Mouse (Mus musculus): Measurements from ENCODE around the gene Lpcat3. TPM values are rescaled to one million over a fixed set of nuclear protein-coding genes. Genes with fewer than 3 reads are reported as not detected.

Lpcat3 gene
- polyA plus RNA-seq, 1 experiment, result not detected

DNA sequence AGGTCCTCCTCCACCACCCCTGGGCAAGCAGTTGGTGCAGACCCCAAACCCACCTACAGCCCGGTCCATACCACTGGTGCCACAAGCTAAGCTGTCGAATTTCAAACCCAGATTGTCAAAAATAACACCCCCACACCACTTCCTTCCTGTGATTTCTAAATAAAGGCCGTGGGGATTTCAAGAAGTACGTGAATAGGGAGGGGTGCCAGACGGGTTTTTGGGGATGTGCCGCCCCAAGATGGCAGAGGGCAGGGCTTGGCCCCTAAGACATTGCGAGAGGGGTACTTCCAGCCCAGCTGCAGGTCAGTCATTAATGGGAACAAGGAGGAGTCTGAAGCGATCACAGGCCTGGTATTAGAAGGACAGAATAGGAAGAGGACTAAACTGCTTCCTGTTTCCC, 60.7 kb downstream of the Lpcat3 start:
- H3K4me1 ChIP-seq (ENCODE audit: control insufficient read depth, insufficient read depth, low read length), result no peaks in the 10 kb centered on the region
- no peak overlapping the region for H3K4me3 ChIP-seq (ENCODE audit: insufficient read depth, low read depth, low read length)
- H3K27ac ChIP-seq (ENCODE audit: insufficient read depth, low read depth, low read length), result no peak overlapping the region
- WGBS, result 80% methylated on average over 8 of the region's 8 CpGs
- TF ChIP-seq CTCF (IDR thresholded peaks at IDR 0.05; ENCODE audit: insufficient read depth, low read depth, low read length) (no peak), POLR2A (IDR thresholded peaks at IDR 0.05; ENCODE audit: insufficient read depth, low read depth, low read length) (no peak)

DNA sequence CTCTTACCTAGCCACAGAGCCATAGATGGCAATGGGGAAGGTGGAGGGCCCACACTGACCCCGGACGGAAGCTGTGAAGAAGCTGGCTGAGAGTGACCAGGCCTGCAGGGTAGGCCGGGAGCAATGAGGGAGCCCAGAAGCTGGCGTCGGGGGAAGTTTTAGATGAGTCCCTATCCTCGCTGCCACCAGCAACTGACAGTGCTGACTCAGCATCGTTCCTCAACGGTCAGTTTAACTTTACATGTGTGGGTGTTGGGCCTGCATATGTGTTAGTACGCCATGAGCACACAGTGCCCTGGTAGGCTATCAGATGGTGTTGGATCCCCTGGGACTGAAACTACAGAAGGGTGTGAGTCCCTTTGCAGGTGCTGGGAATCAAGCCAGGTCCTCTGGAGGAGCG, 61.6 kb downstream of the Lpcat3 start:
- Histone ChIP-seq H3K4me1 (ENCODE audit: control insufficient read depth, insufficient read depth, low read length) (no peaks in the 10 kb centered on the region), H3K4me3 (ENCODE audit: insufficient read depth, low read depth, low read length) (no peak overlapping the region), H3K27ac (ENCODE audit: insufficient read depth, low read depth, low read length) (no peak overlapping the region)
- no peak for TF ChIP-seq POLR2A (IDR thresholded peaks at IDR 0.05; ENCODE audit: insufficient read depth, low read depth, low read length)
- 90% methylated on average over 10 of the region's 10 CpGs for WGBS

DNA sequence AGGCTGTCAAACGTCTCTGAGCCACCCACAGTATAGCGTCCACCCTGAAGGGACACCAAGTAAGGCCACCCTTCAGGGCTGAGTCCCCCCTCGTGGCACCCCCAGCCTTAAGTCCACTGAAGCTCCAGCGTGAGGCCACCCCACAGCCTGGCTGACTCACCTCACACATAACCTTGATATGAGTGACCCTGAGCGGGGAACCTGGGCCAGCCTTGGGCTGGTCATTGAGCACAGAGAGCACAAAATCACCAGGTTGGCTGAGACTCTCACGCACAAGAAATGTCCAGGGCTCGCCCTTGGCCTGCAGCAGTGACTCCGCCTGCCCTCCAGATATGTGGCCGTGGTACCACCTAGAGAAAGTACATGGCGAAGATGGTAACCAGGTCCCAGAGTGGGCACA, 65.8 kb downstream of the Lpcat3 start:
- Histone ChIP-seq H3K27ac (ENCODE audit: insufficient read depth, low read depth, low read length) (no peak overlapping the region), H3K4me1 (ENCODE audit: control insufficient read depth, insufficient read depth, low read length) (peaks cover 4% of the 10 kb centered on the region; the same call in 1 of the 2 replicates), H3K4me3 (ENCODE audit: insufficient read depth, low read depth, low read length) (no peak overlapping the region)
- 91% methylated on average over 10 of the region's 10 CpGs for WGBS
- TF ChIP-seq POLR2A (IDR thresholded peaks at IDR 0.05; ENCODE audit: insufficient read depth, low read depth, low read length) (no peak), CTCF (IDR thresholded peaks at IDR 0.05; ENCODE audit: insufficient read depth, low read depth, low read length) (no peak)

DNA sequence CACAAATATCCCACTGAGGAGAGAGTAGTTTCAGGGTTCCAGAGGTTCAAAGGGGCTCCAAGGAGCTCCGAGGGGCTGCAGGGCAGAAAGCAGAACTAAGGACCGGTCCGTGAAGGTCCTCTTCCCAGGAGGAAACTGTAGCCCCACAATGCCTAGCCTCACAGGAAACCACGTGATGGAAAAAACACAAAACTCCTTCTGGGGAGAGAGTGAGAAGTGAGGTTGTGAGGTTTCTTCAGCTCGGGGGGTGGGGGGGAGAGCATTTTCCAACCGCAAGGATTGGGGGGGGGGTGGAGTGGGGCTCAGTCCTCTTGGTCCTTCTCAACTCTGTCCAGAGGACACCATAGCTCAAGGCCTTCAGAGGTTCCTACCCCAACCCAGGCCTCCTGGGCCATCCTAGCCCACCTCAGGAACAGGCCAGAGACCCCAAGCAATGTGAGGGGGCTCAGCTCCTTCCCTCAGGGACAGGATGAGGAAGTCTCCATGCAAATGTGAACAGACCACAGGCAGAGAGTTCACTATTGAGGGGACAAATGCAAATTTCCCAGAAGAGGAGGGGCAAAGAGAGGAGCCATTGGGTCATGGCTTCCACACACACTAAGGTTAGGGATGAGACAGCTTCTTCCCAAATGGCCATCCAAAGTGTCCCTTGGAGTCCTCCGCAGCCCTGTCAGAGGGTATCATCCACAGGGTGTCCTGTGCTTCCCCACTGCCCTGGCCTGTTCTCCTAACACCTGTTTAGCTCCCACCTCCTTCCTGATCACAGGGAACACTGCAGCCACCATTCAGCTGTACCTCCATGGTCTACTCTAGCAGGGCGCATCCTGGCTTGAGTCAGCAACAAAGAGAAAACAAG, 67.3 kb downstream of the Lpcat3 start:
- WGBS, result 88% methylated on average over 8 of the region's 8 CpGs
- Histone ChIP-seq H3K4me3 (ENCODE audit: insufficient read depth, low read depth, low read length) (no peak overlapping the region), H3K4me1 (ENCODE audit: control insufficient read depth, insufficient read depth, low read length) (peaks cover 4% of the 10 kb centered on the region; the same call in 1 of the 2 replicates), H3K27ac (ENCODE audit: insufficient read depth, low read depth, low read length) (no peak overlapping the region)
- TF ChIP-seq CTCF (IDR thresholded peaks at IDR 0.05; ENCODE audit: insufficient read depth, low read depth, low read length), result no peak
- no peak for TF ChIP-seq POLR2A (IDR thresholded peaks at IDR 0.05; ENCODE audit: insufficient read depth, low read depth, low read length)

DNA sequence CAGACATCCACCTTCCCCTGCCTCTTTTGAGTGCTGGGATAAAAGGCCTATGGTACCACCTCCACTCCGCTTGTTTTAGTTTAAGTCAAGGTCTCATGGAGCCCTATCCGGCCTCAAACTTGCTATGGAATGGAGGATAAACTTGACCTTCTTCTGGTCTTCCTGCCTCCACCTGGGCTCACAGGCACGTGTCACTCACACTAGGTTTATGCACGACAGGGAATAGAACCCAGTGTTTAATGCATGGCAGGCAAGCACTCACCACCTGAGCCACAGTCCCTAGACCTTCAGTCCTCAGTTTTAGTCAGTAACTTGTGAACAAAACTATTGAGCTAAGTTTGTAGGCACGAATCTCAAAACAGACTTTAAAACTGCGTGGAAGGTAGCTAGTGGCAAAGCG, 68.2 kb downstream of the Lpcat3 start:
- Histone ChIP-seq H3K4me1 (ENCODE audit: control insufficient read depth, insufficient read depth, low read length) (peaks cover 4% of the 10 kb centered on the region; the same call in 1 of the 2 replicates), H3K27ac (ENCODE audit: insufficient read depth, low read depth, low read length) (no peak overlapping the region), H3K4me3 (ENCODE audit: insufficient read depth, low read depth, low read length) (no peak overlapping the region)
- no peak for TF ChIP-seq CTCF (IDR thresholded peaks at IDR 0.05; ENCODE audit: insufficient read depth, low read depth, low read length)
- no peak for TF ChIP-seq POLR2A (IDR thresholded peaks at IDR 0.05; ENCODE audit: insufficient read depth, low read depth, low read length)
- whole genome bisulfite sequencing, result 86% methylated on average over 7 of the region's 7 CpGs

DNA sequence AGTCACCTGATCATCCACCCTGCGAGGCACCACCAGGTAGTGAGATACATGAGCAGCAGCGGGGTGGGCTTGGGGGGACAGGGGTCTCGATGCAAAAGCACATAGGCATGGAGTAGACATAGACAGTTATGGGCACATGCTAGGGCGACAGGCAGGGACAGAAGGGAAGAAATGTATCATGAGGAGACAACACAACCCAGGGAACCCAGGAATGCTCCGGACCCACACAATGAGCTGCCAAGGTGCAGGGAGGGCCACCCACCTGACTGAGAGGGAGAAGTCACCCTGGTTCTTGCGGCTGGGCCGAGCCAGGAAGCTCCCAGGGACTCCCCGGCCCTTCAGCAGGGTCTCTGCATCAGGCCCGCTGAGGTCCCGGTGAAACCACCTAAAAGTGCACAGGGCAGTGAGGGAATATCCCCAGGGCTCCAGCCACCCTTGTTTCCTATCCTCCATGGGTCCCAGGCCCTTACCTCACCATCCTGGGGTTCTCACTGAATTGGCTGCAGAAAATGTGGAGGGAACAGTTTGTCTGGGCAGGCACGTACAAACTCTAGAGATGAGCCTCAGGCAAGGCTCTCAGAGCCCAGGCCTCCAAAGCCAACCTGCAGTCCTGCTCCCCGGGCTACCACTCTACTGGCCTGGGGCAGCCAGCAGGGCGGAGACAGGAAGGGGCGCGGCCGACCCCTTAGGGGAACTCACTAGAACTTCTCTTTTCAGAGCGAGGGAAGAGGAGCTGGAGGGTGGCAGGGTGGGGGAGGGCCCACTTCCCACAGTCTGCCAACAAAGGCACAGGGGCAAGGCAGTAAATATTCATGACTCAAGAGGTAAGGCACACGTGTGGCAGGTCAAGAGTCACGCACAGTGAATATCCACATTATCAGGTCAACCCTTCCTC, 69.9 kb downstream of the Lpcat3 start:
- Histone ChIP-seq H3K4me3 (ENCODE audit: insufficient read depth, low read depth, low read length) (no peak overlapping the region; the same call in 1 of the 2 replicates), H3K27ac (ENCODE audit: insufficient read depth, low read depth, low read length) (no peak overlapping the region), H3K4me1 (ENCODE audit: control insufficient read depth, insufficient read depth, low read length) (peaks cover 4% of the 10 kb centered on the region; the same call in 1 of the 2 replicates)
- TF ChIP-seq POLR2A (IDR thresholded peaks at IDR 0.05; ENCODE audit: insufficient read depth, low read depth, low read length) (no peak), CTCF (IDR thresholded peaks at IDR 0.05; ENCODE audit: insufficient read depth, low read depth, low read length) (no peak)
- WGBS, result 63% methylated on average over 19 of the region's 19 CpGs

DNA sequence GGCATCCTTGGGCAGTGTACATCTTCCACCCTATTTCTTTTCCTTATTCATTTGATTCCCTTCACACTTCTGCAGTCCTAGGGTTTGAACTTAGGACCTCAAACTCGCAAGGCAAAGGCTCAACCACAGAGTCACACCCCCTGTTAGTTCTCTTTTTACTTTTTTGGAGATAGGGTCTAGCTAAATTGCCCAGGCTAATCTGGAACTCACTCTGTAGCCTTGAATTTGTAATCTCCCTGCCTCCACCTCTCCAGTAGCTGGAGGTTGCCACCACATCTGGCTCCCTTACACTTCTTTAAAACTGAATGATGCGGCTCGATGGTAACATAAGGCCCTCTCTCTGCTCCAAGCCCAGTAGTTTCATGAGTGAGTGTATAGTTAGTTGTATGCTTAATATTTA, 71.6 kb downstream of the Lpcat3 start:
- Histone ChIP-seq H3K4me3 (ENCODE audit: insufficient read depth, low read depth, low read length) (no peak overlapping the region), H3K4me1 (ENCODE audit: control insufficient read depth, insufficient read depth, low read length) (peaks cover 15% of the 10 kb centered on the region), H3K27ac (ENCODE audit: insufficient read depth, low read depth, low read length) (no peak overlapping the region)
- WGBS, result 91% methylated on average over 3 of the region's 3 CpGs
- TF ChIP-seq CTCF (IDR thresholded peaks at IDR 0.05; ENCODE audit: insufficient read depth, low read depth, low read length) (no peak), POLR2A (IDR thresholded peaks at IDR 0.05; ENCODE audit: insufficient read depth, low read depth, low read length) (no peak)

DNA sequence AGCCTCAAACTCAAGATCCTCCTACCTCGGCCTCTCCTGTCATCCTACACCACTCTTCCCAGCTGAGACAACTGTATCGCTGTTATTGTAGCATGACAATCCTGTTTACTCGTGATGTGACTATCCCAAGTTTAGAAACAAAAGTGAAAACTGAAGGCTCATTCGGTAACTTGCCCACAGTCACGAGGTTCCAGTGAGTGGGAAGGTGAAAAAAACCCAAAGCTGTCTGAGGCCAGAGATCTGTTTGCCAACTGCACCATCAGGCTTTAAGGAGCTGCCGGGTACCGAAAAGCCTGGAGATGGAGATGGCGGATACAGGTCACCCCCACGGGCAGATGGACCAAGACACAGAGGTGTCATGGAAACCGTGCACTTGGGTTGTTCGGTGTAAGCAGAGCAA, 74.2 kb downstream of the Lpcat3 start:
- Histone ChIP-seq H3K4me1 (ENCODE audit: control insufficient read depth, insufficient read depth, low read length) (peaks cover 23% of the 10 kb centered on the region), H3K4me3 (ENCODE audit: insufficient read depth, low read depth, low read length) (no peak overlapping the region), H3K27ac (ENCODE audit: insufficient read depth, low read depth, low read length) (no peak overlapping the region)
- TF ChIP-seq CTCF (IDR thresholded peaks at IDR 0.05; ENCODE audit: insufficient read depth, low read depth, low read length) (no peak), POLR2A (IDR thresholded peaks at IDR 0.05; ENCODE audit: insufficient read depth, low read depth, low read length) (no peak)
- 86% methylated on average over 11 of the region's 11 CpGs for WGBS

DNA sequence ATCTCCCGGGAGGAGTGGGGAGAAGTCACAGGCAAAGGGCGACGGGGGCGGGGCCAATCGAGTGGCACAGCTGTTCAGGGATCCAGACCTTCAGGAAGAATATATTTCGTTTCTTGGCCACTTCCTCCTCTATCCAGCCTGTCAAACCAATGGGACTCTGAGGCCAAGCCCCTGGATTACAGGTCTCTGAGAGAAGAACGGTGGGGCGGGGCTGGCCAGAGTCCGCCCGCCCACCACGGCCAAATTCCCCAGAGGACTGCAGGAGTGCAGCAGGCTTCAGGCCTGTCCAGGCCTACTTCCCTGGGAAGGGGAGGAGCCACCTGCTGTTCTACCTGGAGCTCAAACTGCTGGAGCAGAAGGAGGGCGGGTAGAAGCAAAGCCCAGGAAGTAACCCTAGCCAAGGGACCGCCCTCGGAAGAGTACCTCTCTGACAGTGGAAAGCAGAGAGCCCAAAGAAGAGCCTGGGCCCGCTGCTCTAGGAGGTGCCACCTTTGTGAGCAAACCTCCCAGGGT, 75.7 kb downstream of the Lpcat3 start, which contains the start of gene Ptpn6:
Ptpn6 (minus strand) TSS at position 204 of the 513 bp plus-strand sequence.
- TF ChIP-seq POLR2A (IDR thresholded peaks at IDR 0.05; ENCODE audit: insufficient read depth, low read depth, low read length), result no peak
- Histone ChIP-seq H3K27ac (ENCODE audit: insufficient read depth, low read depth, low read length) (no peak within 1 kb of the TSS), H3K4me1 (ENCODE audit: control insufficient read depth, insufficient read depth, low read length) (peaks cover 25% of the 10 kb centered on the region), H3K4me3 (ENCODE audit: insufficient read depth, low read depth, low read length) (no peak within 1 kb of the TSS)
- 40% methylated on average over 15 of the region's 15 CpGs for WGBS
